Mouse (Mus musculus): ENCODE measurements around the gene Txn1.

The Txn1 gene

DNA sequence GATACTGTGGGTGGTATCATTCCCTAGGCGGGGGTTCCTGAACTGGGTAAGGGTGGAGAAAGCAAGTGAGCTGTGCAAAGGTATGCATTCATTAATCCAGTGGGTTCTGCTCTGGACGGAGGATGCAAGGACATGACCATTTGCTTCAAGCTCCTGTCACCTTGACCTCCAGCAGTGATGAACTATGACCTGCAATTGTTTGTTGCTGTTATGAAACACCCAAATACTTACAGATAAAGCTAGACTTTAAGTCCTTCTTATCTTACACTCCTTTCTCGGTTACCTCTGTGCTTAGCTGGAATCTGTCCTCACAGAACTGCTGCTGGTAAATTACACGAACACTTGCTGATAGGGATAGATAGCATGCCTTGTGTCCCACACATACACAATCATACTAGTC lies 15.6 kb downstream of the Txn1 start:
- no peak for DNase-seq (ENCODE audit: low spot score)

DNA sequence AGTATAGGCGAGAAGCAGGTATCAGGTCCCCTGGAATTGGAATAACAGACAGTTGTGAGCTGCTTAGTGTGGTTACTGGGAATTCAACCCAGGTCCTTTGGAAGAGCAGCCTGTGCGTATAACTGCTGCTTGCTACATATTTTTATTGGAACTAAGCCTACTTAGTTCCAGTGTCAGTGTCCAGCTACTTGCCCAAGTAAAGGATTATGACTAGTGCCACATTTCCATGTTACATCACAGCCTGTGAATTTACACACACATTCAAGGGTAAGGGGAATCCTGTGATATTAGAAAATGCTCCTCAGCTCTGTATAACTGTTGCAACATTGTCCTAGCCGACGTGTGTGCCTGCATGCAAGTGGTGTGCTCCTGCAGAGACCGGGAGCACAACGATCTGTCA lies 18.9 kb downstream of the Txn1 start:
- no peak for DNase-seq (ENCODE audit: low spot score)

GRCm38 (mm10) chr4:57934181-57934580 lies 22.0 kb downstream of the Txn1 start:
- no peak for DNase-seq (ENCODE audit: low spot score)

DNA sequence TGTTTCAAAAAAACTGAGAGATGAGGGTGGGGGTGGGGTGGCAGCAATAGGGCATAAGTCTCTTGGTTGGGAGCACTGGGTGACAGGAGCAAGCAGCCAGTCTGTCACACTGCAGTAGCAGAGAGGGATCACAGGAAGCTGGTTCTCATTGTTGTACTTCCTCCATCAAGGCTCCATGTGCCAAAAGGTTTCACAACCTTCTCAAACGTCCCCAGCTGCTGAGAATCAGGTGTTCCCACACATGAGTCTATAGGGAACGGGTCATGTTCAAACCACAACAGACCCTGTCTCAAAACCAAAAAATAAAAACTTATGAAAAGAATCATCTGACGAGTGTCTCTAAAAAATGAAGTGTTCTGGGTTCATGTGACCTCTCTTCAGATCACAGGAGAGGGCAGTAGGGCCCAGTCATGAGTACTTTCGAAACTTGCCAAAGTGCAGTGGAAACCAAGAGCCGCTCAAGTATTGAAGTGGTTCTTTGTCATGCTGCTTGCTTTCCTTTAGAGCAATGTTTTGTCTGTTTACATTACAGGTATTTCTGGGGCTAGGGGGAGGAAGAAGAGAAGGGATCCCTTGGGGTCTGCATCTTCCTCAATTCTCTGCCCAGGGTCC lies 25.5 kb downstream of the Txn1 start:
- no peak for DNase-seq (ENCODE audit: low spot score)

DNA sequence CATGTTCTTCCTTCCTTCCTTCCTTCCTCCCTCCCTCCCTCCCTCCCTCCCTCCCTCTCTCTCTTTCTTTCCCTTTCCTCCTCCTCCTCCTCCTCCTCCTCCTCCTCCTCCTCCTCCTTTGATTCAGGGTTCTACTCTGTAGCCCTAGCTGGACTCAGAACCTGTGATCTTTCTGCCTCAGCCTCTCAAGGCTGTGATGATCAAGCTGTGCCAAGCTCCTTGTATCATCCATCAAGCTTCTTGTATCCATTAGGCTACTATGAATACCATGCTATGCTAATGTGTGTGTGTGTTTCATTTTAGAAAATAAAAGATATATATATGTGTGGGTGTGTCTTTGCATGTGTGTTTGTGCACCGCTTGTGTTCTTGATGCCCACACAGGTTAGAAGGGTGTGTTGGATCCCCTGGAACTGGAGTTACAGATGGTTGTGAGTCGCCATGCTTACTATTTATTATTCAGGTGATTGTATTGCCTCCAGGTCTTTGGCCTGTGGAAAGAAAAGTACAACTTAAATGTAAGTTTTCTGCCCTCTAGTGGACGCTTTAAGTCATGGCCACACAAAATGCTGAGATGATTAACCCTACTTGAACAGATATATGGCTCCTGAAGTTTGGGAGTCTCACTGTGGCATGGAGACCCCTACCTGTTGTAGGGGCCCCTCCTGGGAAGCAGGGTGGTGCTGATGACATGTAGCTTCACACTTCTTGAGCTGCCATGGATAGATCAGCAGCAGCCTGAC lies 28.6 kb downstream of the Txn1 start:
- DNase-seq (ENCODE audit: low spot score): no peak

DNA sequence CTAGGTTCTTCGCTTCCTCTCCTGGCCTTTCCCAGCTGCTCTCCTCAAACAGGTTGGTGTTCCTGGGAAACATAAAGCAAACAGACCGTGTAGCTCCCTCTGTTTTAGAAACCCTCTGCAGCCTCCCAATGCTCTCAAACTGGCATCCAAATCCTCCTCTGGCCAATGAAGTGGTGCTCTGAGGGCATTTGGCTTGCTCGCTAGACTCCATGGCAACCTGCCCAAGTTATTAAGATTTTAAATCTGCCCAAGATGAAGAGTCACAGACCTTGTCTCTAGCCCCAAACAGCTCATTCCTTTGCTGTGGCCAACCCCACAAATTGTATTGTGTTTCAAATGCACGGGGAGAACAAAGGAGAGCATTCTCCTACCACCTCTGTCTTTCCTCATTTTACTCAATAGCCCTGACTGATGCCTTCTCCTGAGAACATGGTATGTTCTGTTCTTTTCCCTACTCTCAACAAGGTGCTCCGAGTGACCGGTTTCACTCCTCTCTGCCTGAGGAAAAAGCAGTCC lies 31.6 kb downstream of the Txn1 start:
- DNase-seq (ENCODE audit: low spot score): no peak

GRCm38 (mm10) chr4:57922171-57922570 lies 34.0 kb downstream of the Txn1 start:
- no peak for DNase-seq (ENCODE audit: low spot score)

- DNase-seq (ENCODE audit: low spot score): no peak
These were observed 35.7 kb downstream of the Txn1 start for GRCm38 (mm10) chr4:57920522-57920921.

DNA sequence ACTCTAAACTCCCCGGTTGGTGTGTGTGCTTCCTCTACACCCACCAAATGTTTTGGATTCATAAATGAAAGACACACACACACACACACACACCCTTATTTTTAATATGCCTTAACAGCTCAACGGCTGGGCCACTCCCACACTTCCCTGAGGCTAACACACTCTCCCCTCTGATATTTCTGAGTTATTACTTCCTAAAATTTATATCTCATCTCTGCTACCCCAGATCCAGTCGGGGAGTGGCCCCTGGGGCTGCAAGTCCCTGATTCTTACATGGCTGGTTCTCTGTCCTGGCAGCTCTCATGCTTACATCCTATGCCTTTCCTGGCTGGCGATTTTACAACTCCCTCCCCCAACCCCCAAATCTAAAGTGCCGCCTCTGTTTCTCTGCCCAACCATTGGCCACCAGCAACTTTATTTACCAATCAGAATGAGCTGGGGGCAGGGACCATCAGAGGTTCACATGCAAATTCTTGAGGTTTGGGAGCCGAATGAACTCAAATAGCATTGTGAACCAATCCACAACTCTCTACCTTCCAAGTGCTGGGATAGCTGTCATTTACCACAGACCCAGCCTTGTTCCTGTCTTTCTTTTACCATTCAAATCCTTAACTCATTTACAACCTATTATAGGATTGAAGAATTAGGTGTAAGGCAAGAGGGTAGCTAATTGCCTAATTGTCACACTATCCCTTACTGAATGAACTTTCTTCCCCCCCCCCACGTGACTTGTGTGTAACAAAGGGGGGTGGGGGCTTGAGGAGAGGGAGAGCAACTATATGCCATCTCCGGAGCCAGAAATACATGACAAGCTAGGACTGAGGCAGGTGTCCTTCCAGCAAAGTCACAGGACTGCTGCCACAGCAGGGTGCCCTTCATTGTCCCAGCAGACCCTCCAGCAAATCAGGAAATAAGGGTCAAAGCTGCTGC lies 36.5 kb downstream of the Txn1 start:
- no peak for DNase-seq (ENCODE audit: low spot score)

- DNase-seq (ENCODE audit: low spot score): no peak
These were observed 39.5 kb downstream of the Txn1 start for GRCm38 (mm10) chr4:57916711-57917110.

GRCm38 (mm10) chr4:57916201-57916661 lies 40.0 kb downstream of the Txn1 start, which contains the start of gene D630039A03Rik:
Gene D630039A03Rik, minus strand, starts transcription at chr4:57916297.
- no peak for DNase-seq (ENCODE audit: low spot score)

DNA sequence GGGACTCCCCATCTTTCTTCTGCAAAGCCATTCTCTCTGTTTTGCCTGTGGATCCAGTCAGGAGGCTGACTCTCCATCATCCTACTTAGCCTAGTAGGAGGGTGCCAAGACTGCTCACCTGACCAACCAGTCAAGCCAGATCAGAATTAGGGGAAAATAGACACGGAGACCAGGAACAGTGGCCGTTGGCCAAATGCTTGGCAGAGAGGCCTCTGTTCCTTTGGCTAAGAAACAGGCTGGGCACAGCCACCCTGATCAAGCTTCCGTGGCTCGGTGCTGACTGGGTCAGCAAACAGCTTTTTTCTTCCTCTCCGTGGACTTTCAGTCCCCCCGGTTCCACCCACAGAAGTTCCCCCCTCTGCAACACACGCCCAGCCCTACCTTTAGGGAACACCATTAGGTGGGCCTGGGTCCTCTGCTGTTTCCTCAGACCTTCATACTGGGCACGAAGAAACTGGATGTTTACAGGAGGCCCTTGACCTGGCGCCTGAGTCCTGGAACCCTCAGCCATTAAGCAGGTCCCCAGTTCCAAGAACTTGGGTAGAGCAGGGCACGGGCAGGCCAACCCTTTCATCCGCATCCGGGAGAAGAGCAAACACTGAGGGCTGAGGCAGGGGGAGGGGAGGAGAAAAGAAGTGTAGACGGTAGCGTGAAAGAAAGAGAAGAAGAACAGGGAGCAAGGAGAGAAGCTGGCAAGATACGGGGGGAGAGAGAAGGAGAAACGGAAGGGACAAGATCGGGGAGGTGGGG lies 40.8 kb downstream of the Txn1 start:
- DNase-seq (ENCODE audit: low spot score): no peak

GRCm38 (mm10) chr4:57914193-57915190 lies 41.7 kb downstream of the Txn1 start:
- DNase-seq (ENCODE audit: low spot score): no peak

- no peak for DNase-seq (ENCODE audit: low spot score)
These were observed 43.2 kb downstream of the Txn1 start for GRCm38 (mm10) chr4:57913021-57913420.

- no peak for DNase-seq (ENCODE audit: low spot score)
These were observed 47.4 kb downstream of the Txn1 start for GRCm38 (mm10) chr4:57908860-57909259.

DNA sequence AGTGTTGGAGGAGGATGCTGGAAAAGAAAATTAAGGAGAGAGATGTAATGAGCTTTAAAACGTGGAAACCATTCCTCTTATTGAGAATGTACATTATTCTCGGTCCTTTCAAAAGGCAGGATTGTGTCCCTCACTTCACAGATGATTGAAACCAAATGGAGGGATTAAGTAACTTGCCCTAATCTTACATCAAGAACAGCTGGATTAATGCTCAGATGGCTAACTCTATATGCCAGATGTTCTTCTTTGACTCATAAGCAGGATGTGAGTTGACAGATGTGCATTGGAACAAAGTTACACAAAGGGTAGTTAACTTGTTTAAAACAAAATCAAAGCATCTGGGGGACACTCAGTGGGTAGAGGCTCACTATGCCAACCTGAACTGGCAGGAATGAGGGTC lies 49.5 kb downstream of the Txn1 start:
- no peak for DNase-seq (ENCODE audit: low spot score)

- no peak for DNase-seq (ENCODE audit: low spot score)
These were observed 51.6 kb downstream of the Txn1 start for GRCm38 (mm10) chr4:57904638-57905037.

GRCm38 (mm10) chr4:57904211-57904610 lies 52.0 kb downstream of the Txn1 start:
- no peak for DNase-seq (ENCODE audit: low spot score)

DNA sequence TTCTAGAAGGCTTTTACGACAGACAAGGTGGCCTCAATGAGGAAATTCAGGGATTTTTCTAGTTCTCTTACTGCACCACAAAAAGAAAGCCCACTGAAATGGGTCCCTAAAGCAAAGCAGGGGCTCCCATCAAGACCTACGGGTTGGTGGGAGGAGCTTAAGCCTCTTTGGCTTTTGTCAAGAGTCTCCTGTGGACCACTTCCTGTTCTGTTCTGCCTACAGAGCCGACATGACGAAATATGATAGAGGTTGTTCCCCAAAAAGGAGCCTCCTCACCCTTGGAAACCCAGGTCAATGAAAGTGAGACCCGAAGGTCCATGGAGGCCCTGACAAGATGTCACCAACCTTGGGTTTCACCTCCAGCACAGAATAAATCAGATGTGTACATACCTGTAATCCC lies 53.6 kb downstream of the Txn1 start:
- no peak for DNase-seq (ENCODE audit: low spot score)

DNA sequence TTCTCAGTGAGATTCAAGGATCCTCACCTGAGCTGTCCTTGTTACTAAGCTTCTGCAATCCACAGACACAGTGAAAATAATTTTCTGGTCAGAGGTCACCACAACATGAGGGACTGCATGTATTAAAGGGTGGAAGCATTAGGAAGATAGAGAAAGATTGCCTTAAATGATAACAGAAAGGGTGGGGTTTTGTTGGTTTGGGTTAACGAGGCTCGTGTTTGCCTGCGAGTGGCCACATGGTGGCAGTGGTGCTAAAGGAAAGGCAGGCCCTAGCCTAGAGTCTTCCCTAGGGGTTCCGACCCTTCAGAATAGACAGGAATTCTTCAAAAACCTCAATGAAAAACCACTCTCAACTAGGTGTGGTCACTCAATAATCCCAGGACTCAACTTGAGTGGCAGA lies 55.0 kb downstream of the Txn1 start:
- no peak for DNase-seq (ENCODE audit: low spot score)
